Mouse (Mus musculus) right cerebral cortex, postnatal 14 days (tissue): ENCODE results near the gene Gm49333.
"Not testable (repeated sequence)": the region's sequence is repeated elsewhere in the genome, so short reads cannot be mapped to it uniquely, and the experiment has no call there.

Experiments used
- DNase-seq: peaks from one replicate; pipeline ENCODE4 v3.0.0; 2022

Gm49333 gene

DNA sequence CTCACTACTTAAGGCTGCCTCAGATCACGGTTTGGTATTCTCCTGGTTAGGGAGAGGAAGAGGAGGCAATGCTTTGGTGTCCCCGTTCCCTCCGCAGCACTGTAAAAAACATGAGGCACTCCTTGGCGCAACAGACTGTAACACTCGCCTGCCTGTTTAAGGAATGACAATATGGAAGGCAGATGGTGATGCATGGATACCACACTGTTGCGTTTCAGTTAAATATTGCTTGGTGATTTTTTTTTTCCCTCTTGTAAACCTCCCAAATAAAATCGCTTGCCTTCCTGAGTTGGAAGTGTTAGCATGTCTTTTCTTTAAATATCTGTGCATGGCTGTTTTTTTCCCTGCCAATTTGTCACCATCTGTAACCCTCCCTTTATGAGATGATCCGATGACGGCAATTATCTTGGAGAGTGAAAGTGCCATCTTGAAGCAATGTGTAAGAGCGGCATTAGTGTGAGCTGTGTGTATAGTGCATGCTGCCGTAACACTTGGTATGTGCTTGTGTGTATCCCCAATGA is 17.5 kb downstream of the Gm49333 start:
- no peak for DNase-seq

DNA sequence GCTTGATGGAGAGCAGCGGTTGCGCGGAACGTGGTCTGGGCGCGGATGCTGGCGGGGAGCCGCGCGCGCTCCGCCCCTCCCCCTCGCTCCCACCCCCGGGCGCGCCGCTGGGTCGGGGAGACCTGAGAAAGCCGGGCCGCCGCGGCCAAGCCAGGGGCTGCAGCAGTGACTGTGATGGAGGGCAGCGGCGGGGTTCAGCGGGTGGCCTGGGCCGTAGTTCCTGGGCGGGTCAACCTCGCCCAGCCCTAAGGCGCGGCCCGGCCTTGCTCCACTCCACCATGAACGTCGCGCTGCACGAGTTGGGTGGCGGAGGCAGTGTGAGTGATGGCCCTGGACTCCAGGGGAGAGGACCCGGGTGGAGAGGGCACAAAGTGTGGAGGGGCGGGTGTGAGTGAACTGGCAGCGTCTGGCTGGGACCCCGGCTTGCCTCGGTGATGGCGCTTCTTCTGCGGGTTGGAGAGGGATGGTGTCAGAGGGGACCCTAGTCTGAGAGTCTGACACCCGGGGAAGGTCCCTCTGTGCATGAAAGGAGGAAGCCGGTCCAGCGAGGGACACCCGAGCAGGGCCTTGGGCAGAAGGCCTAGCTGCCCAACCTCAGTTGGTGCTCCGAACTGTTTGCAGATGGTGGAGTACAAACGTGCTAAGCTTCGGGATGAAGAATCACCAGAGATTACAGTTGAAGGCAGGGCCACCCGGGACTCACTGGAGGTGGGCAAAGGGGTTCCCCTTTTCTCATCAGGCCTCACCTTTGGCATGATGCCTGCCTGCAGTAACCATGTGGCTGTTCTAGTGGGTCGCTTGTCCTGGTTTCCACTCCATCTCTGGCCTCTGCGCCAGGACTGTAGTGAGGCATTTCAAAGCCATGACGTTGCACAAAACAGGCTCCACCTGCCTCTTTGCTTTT is 18.6 kb downstream of the Gm49333 start, which contains the start of gene Ece2:
Gene Ece2, plus strand, starts transcription at position 98 of the 904 bp plus-strand sequence.
- DNase-seq = peak; percentile 45

DNA sequence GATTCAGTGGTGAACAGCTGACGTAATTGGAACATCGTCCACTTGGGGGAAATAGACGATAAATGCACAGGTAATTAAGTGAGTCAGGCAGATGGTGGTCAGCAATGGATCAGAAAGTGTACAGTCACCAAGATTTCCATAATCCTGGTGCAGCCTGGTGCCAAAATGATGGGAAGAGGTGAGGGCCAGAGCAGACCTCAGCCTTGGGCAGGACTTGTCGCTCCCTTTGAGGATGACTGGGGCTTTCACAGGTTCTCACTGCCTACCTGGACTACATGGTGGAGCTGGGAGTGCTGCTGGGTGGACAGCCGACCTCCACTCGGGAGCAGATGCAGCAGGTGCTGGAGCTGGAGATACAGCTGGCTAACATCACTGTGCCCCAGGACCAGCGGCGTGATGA is 26.0 kb downstream of the Gm49333 start:
- DNase-seq = no peak

DNA sequence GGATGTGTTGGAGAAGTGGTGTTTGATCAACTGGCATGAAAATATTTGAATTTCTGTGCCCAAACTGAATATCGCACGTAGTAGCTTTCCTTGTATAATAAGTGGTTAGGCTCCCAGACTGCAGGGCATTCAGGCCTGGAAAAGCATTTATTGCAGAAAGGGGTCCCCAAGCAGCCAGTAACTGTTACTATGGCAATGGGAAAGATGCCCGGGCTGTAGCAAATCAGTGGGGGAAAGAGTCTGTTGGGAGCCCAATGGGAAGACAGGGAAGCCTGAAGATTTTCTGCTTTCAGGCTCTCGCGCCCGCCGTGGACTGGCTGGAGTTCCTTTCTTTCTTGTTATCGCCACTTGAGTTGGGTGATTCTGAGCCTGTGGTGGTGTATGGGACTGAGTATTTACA is 27.0 kb downstream of the Gm49333 start:
- DNase-seq = peak; percentile 48

DNA sequence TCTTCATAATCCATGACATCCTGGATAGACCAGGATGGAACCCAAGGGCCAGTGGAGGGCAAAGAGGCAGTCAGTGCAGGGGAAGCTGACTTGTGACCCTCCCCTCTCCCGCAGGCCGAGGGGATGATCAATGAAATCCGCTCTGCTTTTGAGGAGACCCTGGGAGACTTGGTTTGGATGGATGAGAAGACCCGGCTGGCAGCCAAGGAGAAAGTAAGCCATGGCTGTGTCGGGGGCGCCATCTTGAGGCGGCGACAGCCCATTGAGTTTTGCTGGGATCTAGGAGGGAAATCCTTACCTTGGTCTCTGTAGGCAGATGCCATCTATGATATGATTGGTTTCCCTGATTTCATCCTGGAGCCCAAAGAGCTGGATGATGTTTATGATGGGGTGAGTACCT is 30.8 kb downstream of the Gm49333 start:
- DNase-seq = peak; percentile 80

DNA sequence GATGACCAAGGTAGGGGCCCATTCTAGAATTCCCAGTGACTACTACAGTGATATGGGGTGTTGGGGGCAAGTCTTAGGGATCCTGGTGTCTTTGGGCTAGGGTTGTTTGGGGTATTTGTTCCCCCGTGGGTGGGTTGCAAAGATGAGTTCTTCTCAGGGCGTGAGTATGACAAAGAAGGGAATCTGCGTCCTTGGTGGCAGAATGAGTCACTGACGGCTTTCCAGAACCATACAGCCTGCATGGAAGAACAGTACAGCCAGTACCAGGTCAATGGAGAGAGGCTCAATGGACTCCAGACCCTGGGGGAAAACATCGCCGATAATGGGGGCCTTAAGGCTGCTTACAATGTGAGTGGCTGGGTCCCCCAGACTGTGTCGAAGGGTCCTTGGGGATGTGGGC is 32.5 kb downstream of the Gm49333 start:
- DNase-seq = no peak

DNA sequence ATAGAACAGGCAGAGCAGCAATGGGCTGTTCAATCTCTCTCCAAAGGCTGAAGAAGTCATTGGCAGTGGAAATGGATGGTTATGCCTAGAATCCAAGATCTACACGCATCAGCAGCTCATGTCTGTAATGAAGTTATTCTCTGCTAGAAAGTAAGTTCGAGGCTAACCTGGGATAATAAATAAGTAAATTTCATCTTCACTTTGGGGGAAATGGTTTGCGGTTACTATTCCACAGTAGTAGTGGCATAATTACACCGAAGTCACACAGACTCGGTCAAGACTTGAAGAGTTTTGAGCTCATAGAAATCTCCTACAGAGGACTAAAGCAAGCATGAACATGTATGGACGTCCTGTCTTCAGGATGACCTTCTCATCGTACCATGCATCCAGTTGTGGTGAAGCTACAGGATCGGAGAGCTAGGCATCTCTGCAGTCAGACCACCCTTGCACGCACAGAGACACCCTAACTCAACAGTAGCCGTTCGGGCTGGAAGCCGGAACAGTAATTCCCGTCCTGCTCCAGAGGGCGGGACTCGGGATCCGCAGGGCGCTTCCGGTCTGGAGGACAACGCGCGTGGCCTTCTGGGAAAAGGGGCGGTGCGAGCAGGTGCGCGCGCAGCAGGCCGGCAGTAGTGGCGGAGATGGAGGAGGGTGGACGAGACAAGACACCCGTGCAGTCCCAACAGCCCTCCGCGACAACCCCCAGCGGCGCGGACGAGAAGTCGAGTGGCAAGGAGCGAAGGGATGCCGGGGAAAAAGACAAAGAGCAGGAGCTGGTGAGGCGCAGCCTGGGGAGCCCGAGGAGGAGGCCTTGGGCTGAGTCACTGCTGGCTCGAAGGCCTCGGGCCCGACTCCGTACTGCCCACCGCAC is 39.9 kb downstream of the Gm49333 start, which contains the start of gene Psmd2:
Gene Psmd2, plus strand, starts transcription at position 577 of the 871 bp plus-strand sequence.
- DNase-seq = peak; percentile 98

DNA sequence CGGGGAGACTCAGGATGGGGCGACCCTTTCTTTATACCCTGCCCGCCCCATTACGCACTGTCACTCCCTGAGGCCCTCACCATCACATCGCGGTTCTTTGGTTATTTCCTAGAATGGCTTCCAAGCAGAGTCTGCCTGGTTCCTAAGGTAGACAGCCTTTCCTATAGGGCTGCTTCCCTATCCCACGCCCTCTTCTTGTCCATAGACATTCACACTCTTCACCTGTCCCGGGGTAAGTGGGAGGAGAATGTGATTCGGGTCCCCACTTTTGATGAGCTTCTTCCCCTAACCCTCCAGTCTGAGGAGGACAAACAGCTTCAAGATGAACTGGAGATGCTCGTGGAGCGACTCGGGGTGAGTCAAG is 40.5 kb downstream of the Gm49333 start:
- no peak for DNase-seq

DNA sequence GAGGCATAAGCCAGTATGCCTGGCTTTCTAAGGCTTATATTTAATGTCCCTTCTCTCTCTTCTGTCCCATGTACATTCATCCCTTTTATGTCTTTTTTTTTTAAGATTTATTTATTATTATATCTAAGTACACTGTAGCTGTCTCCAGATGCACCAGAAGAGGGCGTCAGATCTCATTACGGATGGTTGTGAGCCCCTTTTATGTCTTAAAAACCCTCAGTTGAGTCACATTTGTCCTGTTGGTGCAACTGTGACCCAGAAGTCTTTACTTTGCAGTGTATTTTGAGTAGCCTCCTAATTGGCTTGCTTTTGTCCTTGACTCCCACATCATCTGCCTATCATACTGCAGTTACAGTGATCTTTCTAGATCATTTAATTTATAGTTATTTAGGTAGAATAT is 41.9 kb downstream of the Gm49333 start:
- DNase-seq = no peak

DNA sequence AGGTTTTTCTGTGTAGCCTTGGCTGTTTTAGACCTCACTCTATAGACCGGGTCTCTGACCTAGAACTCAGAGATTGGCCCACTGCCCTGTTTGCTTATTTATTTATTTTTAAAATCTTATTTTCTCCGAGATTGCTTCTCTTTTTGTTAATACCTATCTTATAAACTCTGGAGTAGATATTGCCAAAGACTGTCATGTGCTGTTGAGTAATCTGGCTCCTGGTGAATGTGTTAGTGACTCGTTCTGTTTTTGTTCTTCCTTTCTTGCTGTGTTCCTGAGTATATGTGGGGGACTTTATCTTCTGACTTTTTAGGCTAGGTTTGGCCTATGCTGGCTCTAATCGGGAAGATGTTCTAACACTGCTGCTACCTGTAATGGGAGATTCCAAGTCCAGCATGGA is 46.3 kb downstream of the Gm49333 start:
- DNase-seq = no peak

DNA sequence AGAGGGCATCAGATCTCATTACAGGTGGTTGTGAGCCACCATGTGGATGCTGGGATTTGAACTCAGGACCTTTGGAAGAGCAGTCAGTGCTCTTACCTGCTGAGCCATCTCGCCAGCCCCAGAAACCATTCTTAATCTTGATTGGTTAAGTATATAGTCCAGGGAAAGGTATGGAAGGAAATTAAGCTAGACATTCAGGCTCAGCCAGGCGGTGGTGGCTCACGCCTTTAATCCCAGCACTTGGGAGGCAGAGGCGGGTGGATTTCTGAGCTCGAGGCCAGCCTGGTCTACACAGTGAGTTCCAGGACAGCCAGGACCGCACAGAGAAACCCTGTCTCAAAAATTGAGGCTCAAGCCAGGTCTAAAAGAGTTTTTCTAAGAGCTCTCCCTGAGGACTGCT is 56.6 kb downstream of the Gm49333 start, which contains the start of gene Eif4g1:
Gene Eif4g1, plus strand, starts transcription at position 301 of the 400 bp plus-strand sequence.
- not testable (repeated sequence) for DNase-seq

DNA sequence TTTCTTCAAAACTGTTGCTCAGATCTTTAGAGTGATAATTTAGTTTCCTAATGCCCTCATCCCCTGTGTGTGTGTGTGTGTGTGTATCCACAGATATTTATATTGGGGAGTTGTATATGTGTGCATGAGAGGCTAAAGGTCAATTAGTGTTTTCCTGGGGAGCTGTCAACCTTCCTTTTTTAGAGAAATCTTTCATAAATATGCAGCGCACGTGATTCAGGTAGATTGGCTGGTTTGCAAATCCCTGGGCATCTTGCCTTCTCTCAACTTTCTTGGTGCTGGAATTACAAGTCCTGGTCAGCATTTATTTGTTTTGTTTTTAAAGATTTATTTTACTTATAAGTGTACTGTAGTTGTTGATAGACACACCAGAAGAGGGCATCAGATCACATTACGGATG is 58.9 kb downstream of the Gm49333 start:
- DNase-seq = no peak

DNA sequence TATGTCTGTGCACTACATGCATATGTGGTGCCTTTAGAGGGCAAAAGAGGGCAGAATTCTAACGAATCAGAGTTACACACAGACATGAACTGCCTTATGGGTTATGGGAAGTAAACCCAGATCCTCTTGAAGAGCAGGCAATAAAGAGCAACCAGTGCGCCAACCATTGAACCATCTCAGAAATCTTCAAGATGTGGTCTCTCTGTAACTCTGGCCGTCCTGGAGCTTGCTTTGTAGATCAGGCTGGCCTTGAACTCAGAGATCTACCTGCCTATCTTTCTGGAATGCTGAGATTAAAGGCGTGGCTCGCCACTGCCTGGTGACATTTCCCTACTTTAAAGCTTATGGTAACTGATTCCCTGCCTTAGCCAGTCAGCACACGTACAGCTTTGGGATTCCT is 60.5 kb downstream of the Gm49333 start:
- DNase-seq = no peak

DNA sequence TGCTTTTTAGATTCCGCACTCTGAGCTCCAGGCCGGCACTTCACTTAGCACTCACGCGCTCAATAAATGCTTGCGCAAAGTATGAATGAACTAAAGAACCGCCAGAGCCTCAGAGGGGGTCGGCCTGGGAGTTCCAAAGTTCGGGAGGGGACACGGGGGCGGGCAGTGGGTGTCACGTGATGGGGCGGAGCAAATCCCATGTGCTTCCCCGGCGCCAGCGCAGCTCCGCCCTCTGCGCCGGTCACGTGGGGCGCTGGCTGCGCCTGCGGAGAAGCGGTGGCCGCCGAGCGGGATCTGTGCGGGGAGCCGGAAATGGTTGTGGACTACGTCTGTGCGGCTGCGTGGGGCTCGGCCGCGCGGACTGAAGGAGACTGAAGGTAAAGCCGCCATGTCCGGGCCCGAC is 61.1 kb downstream of the Gm49333 start:
- DNase-seq = peak; percentile 96

DNA sequence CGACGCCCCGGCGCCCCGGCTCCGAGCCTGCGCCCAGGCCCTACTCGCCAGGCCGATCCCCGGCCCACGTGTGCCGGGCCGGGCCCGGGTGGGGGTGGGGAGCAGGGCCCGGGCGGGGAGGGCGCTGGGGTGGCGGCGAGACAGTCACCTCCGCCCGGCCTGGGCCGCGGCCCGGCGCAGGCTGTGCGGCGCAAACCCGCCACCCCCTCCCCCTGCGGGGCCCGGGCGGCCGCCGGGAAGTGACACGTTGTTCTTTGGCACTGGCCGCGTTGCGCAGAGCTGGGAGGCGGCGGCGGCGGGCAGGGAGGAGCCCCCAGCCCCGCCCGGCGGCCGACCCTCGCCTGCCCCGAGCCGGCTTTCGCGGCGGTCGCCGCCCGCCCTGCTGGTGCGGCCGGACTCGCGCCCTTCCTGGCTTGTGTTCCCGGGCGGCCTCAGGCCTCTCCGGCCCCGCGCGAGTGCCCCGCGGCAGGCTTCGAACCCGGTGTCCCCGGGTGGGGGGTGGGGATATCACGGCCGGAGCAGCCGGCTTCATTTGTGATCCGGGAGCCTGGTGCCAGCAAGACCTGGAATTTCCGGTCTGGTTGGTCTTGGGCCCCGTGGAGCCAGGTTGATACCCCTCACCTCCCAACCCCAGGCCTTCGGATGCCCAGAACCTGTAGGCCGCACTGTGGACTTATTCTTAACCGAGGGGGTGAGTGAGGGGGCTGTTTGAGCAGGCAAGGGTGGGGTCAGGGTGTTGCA is 61.7 kb downstream of the Gm49333 start:
- peak; percentile 54 for DNase-seq

DNA sequence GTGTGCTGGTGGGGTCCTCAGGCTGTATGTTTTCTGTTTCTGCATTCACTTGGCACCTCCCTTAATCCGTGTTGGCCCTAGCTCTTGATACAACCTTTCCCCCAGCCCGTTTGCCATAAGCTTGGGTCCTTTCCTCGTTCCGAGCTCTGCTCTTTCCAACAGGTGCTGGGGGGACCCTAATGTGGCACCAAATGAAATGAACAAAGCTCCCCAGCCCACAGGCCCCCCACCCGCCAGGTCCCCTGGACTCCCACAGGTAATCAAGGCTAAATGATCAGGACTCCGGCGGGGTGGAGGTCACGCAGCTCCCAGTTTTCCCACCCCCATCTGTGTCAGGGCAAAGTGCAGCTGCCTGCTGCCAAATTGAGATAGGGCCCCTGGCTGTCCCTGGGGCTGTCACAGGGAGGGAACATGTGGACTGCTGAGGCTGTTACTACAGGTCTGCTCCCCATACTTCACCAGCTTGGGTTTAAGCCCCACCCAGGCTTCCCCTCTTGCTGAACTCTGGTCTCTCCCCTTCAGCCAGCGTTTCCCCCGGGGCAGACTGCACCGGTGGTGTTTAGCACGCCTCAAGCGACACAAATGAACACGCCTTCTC is 62.4 kb downstream of the Gm49333 start:
- no peak for DNase-seq

DNA sequence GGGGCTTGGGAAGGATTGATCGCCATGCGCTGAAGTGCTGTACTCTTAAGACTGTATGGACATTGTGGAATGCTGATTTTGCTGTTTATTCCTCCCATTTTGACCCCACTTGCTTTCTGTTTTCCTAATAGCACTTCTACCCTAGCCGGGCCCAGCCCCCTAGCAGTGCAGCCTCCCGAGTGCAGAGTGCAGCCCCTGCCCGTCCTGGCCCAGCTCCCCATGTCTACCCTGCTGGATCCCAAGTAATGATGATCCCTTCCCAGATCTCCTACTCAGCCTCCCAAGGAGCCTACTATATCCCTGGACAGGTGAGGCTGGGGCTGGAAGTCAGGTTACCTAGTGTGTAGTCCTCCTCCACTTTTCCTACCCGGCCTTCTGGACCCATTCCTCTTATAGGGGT is 63.8 kb downstream of the Gm49333 start:
- no peak for DNase-seq

DNA sequence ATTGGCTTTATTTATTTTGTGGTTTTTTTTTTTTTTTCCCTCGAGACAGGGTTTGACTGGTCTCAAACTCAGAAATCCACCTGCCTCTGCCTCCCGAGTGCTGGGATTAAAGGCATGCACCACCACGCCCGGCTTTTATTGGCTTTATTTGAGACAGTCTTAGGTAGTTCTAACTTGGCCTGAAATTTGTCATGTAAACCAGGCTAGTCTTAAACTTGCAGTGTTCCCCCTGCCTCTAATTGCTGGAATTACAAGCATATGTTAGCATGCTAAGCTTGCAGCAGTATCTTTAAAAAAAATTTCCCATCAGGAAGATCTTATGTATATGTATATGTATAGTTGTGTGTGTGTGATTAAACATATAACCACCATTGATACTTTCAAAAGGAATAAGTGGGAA is 65.3 kb downstream of the Gm49333 start:
- no peak for DNase-seq

DNA sequence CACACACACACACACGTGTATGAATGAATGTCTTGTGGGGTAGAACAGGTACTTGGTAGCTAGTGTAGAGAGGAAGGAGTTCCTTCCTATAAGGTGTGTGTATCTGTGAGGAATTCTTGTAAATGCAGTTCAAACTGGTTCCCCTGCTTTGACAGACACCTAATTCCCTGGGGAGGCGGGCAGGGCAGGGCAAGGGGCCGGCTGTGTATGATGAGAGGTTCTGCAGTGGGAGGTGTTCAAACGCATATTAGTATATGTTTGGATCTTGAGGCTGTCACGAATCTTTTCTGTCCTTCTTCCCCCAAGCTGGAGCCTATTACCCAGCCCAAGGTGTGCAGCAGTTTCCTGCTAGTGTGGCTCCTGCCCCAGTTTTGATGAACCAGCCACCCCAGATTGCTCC is 66.0 kb downstream of the Gm49333 start:
- DNase-seq = no peak

DNA sequence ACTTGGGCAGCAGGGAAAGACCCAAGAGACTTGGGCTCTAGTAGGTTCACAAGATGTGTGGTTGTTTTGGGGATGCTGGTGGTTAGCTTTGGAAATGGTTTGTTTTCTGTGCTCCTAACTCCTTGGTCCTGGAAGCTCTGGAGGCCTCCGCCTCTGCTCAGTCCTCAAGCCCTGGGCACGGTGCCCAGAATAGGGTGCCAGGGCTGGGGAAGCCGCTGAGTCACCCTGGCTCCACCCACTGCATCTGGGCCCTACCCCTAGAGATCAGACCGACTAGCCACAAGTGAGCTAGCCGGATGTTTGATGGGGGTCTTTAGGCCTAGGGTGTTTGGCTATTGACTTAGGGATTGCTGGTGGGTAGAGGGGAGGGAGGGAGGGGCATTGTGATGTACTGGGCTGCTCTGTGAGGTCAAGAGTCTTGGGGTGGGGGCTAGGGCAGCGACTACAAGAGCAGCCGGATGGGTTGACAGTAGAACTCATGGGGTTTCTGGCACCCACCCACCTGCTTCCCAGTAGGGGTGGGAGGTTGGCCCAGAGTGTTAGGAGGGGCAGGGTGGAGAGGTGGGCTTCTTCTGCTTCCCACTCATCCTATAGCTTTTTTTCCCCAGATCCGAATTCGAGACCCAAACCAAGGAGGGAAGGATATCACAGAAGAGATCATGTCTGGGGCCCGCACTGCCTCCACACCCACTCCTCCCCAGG is 66.7 kb downstream of the Gm49333 start:
- peak; percentile 55 for DNase-seq

DNA sequence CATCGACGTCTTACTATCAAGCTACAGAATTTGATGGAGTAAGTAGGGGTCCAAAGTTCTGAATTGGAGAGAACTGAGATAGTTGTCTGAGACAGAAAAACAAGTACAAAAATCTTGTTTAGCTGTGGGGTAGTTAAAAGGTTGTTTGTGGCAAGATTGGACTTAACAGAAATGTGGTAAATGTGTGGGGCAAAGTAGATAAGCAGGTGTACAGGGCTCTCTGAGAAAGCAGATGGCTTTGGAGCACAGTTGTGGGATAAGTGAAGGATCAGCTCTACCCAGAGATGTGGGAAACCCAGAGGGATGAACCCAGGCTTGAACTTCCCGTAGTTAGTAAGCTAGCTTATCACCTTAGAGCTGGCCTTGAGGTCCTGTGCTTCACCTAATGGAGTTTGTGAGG is 79.4 kb downstream of the Gm49333 start:
- DNase-seq = no peak

DNA sequence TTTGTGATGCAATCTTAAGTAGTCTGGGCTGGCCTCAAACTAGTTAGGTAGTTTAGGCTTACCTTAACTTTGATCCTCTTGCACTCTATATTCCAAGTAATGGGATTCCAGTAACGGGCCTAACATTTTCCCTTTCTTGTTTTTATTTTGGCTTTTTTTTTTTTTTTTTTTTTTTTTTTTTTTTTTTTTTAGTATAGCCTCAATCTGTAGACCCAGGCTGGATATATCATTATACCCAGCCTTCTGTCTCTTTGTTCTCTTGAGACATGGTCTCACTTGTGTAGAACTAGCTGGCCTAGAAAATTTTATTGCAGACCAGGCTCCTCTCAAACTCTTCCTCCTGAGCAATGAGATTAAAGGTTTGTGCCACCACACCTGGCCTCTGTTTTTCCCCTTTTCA is 80.2 kb downstream of the Gm49333 start:
- no peak for DNase-seq
